Mouse (Mus musculus) midbrain, embryonic 15.5 days (tissue): Measurements from ENCODE around the gene Wnt4. TPM values are rescaled to one million over a fixed set of nuclear protein-coding genes. Genes with fewer than 3 reads are reported as not detected.
A peak's percentile ranks its signal among the peaks of the same experiment; 100 is the strongest.

ENCODE experiments used
- ATAC-seq: fragments of 200-750 bp; cut with Nextera tagmentation; replicated peaks from 2 replicates; pipeline ENCODE4 v1.8.0; 2017; ENCODE audit warnings: moderate TSS enrichment
- H3K27ac ChIP-seq: fragments of 300-500 bp; sonication (generic); 2 replicates; pipeline ENCODE4 v1.5.1; 2015; ENCODE audit warnings: mild to moderate bottlenecking, inconsistent platforms
- H3K27me3 ChIP-seq: fragments of 300-500 bp; sonication (generic); replicated peaks from 2 replicates; pipeline ENCODE4 v1.6.1; 2015; ENCODE audit warnings: inconsistent platforms
- H3K36me3 ChIP-seq: fragments of 300-500 bp; sonication (generic); replicated peaks from 2 replicates; pipeline ENCODE4 v1.6.1; 2015; ENCODE audit warnings: inconsistent platforms
- H3K4me1 ChIP-seq: fragments of 300-500 bp; sonication (generic); 2 replicates; pipeline ENCODE4 v1.6.1; 2015; ENCODE audit warnings: inconsistent platforms
- H3K4me2 ChIP-seq: fragments of 300-500 bp; sonication (generic); 2 replicates; pipeline ENCODE4 v1.6.1; 2015; ENCODE audit warnings: inconsistent platforms, mild to moderate bottlenecking, moderate library complexity
- H3K4me3 ChIP-seq: fragments of 300-500 bp; sonication (generic); 2 replicates; pipeline ENCODE4 v1.5.1; 2015; ENCODE audit warnings: mild to moderate bottlenecking, inconsistent platforms
- H3K9ac ChIP-seq: fragments of 300-500 bp; sonication (generic); 2 replicates; pipeline ENCODE4 v1.6.1; 2015; ENCODE audit warnings: mild to moderate bottlenecking, inconsistent platforms
- H3K9me3 ChIP-seq: fragments of 300-500 bp; sonication (generic); 2 replicates; pipeline ENCODE4 v1.6.1; 2016; ENCODE audit warnings: inconsistent platforms
- WGBS: fragments of 180-500 bp; shearing (Covaris S2); methylation state at CpG from one replicate; pipeline ENCODE4 v1.1.7; 2015; ENCODE audit warnings: mixed read lengths; 5-methylcytosine and 5-hydroxymethylcytosine counted together
- polyA plus RNA-seq: library from polyadenylated mRNA; unstranded; fragments of >200 nt; fragmentation: Nextera tagmentation; extraction: Ambion mirVana; gene quantifications from 2 replicates; pipeline ENCODE4 v1.2.1, GENCODE M21; 2015

Wnt4 gene
- polyA plus RNA-seq, 1 experiment from 2014 or later, result 3.4 TPM

GRCm38 (mm10) chr4:137261826-137262225 lies 15.5 kb upstream of the Wnt4 start:
- 83% methylated on average over 6 of the region's 6 CpGs for whole genome bisulfite sequencing
- H3K27ac ChIP-seq, result no peak overlapping the region
- no peaks in the 10 kb centered on the region for H3K36me3 ChIP-seq

GRCm38 (mm10) chr4:137264066-137264465 lies 13.2 kb upstream of the Wnt4 start:
- Histone ChIP-seq H3K27me3 (no peaks in the 10 kb centered on the region), H3K36me3 (no peaks in the 10 kb centered on the region)
- 78% methylated on average over 13 of the region's 13 CpGs for WGBS

More at GRCm38 (mm10) chr4:137261826-137262225, 15.5 kb upstream of the Wnt4 start:
- Histone ChIP-seq H3K4me1 (no peaks in the 10 kb centered on the region), H3K9ac (no peak overlapping the region), H3K4me2 (no peak overlapping the region), H3K27me3 (no peaks in the 10 kb centered on the region), H3K4me3 (no peak overlapping the region), H3K9me3 (no peaks in the 10 kb centered on the region)
- ATAC-seq, result no peak

DNA sequence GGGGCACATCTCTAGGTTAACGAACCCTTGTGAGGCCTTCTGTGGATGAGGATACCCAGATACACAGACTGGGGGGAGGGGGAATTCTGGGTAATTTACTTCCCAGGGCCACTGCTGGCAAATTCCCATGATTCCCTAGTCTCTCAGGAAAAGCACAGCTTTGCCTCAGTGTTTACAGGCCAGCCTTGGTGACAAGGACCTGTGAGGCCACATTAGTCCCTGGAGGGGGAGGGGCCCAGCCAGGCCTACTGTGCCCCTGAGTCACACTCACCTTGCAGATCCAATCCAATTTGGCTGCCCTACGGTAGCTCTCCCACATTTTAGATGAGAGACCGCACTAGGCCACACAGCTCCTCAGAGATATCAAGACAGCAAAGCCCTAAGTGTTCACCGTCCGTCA lies 12.2 kb upstream of the Wnt4 start:
- no peaks in the 10 kb centered on the region for H3K4me1 ChIP-seq
- WGBS, result 80% methylated on average over 5 of the region's 5 CpGs
- no peak for ATAC-seq
- no peak overlapping the region for H3K4me3 ChIP-seq
- no peak overlapping the region for H3K4me2 ChIP-seq
- no peaks in the 10 kb centered on the region for H3K9me3 ChIP-seq
- H3K36me3 ChIP-seq, result no peaks in the 10 kb centered on the region
- H3K27ac ChIP-seq, result no peak overlapping the region
- no peak overlapping the region for H3K9ac ChIP-seq
- no peaks in the 10 kb centered on the region for H3K27me3 ChIP-seq

More at GRCm38 (mm10) chr4:137264066-137264465, 13.2 kb upstream of the Wnt4 start:
- Histone ChIP-seq H3K9ac (no peak overlapping the region), H3K4me2 (no peak overlapping the region), H3K9me3 (no peaks in the 10 kb centered on the region), H3K4me3 (no peak overlapping the region), H3K4me1 (no peaks in the 10 kb centered on the region), H3K27ac (no peak overlapping the region)
- no peak for ATAC-seq

- WGBS, result 85% methylated on average over 8 of the region's 8 CpGs
- no peaks in the 10 kb centered on the region for H3K9me3 ChIP-seq
- no peak for ATAC-seq
- no peaks in the 10 kb centered on the region for H3K4me1 ChIP-seq
- H3K36me3 ChIP-seq, result no peaks in the 10 kb centered on the region
- H3K9ac ChIP-seq, result no peak overlapping the region
- H3K4me3 ChIP-seq, result no peak overlapping the region
- H3K4me2 ChIP-seq, result no peak overlapping the region
- H3K27ac ChIP-seq, result no peak overlapping the region
- 0 out of 2 replicates have a peak, but pooled peaks cover 2% of the 10 kb centered on the region for H3K27me3 ChIP-seq
Measured at GRCm38 (mm10) chr4:137268541-137268940, 8.7 kb upstream of the Wnt4 start.

GRCm38 (mm10) chr4:137271856-137272255 lies 5.4 kb upstream of the Wnt4 start:
- Histone ChIP-seq H3K9ac (no peak overlapping the region), H3K27ac (no peak overlapping the region), H3K9me3 (no peaks in the 10 kb centered on the region), H3K36me3 (no peaks in the 10 kb centered on the region), H3K4me3 (no peak overlapping the region), H3K4me2 (no peak overlapping the region), H3K27me3 (peaks cover 25% of the 10 kb centered on the region), H3K4me1 (peaks cover 3% of the 10 kb centered on the region)
- ATAC-seq, result no peak
- WGBS, result 81% methylated on average over 8 of the region's 8 CpGs

- Histone ChIP-seq H3K9me3 (no peaks in the 10 kb centered on the region), H3K36me3 (no peaks in the 10 kb centered on the region), H3K27ac (no peak overlapping the region), H3K9ac (no peak overlapping the region), H3K4me1 (peaks cover 24% of the 10 kb centered on the region), H3K4me3 (no peak overlapping the region), H3K27me3 (peaks cover 38% of the 10 kb centered on the region), H3K4me2 (no peak overlapping the region)
- WGBS, result 10% methylated on average over 6 of the region's 6 CpGs
- ATAC-seq, result no peak
Measured at GRCm38 (mm10) chr4:137274304-137274703, 3.0 kb upstream of the Wnt4 start.

DNA sequence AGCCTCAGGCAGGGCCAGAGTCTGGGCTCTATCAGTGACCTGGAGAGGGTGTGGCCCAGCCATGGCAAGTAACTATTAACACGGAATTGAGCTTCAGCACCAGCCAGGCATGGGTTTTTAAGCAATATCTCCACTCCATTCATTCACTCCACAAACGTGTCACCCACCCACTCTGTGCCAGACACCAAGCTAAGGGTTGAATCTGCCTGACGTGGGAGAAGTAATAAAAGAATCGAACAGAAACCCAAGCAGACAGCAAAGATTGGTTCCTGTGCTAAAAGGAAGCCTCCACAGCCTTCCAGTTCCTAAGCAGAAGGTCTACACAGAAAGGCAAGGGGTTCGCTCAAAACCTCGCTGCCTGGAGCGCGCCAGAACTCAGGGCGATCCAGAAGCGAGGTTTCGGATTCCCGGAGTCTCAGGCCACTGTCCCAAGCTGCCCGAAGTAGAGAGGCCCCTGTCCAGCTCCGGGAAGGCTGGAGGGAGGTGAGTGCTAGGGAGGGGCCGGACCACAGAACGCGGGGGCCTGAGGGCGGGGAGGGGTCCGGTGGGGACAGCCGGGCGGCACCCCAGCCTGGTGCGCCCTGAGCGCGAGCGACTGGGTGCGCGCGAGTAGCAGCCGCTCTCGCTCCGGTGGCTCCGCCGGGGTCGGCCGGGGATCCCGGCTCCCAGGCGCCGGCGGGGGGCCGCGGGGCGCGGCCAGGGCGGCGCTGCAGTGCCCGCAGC lies 685 bp upstream of the Wnt4 start:
- H3K36me3 ChIP-seq, result no peaks in the 10 kb centered on the region
- peak overlapping the region; percentile 89 for H3K4me2 ChIP-seq
- peaks cover 49% of the 10 kb centered on the region for H3K27me3 ChIP-seq
- H3K4me1 ChIP-seq, result peaks cover 28% of the 10 kb centered on the region
- H3K9ac ChIP-seq, result peak overlapping the region; percentile 51
- no peaks in the 10 kb centered on the region for H3K9me3 ChIP-seq
- peak overlapping the region; percentile 49 for H3K4me3 ChIP-seq
- ATAC-seq, result no peak
- H3K27ac ChIP-seq, result no peak overlapping the region
- WGBS, result 1% methylated on average over 41 of the region's 46 CpGs

GRCm38 (mm10) chr4:137277600-137278143 lies 383 bp downstream of the Wnt4 start:
- no peak overlapping the region for H3K27ac ChIP-seq
- under 1% methylated on average over 52 of the region's 71 CpGs for WGBS

DNA sequence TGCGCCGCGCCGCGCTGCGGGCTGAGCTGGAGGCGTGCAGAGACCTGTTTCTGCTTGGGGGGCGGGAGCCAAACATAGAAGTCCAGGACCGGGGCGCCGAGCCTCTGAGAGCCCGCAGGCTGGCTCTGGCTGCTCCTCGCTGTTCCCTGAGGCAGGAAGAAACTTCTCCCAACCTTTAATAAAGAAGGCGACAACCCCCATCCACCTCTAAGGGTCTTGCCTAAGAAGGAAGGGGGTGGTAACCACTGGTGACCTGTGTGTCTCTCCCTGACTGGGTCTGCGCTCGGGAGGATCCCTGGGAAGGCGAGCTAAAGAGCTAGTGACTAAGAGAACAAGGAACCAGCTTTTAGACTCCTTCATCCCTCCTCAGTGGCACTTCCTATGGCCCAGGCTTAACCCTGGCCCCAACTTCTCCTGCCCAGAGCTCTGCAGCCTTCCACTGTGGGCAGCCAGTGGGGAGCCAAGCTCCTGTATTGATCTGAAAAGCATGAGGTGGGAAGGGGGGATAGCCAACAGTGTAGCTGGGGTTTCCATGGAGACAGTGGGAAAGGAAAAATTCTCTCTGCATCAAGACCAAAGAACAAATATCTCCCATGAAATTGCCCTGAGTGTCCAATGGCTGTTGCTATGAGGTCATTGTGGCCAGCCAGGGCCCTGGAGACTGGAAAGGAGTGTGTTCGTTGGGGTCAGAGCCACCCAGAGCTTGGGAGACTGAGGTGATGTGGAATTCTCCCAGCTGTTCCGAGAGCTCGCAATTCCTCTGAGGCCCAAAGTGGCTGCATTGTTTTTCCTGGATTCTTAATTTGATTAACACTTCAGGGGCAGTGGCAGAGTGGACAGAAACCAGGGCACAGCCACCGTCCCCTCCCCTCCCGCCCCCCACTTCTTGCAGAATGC lies 1.1 kb downstream of the Wnt4 start:
- peaks cover 36% of the 10 kb centered on the region for H3K4me1 ChIP-seq
- H3K27ac ChIP-seq, result no peak overlapping the region
- 1% methylated on average over 20 of the region's 22 CpGs for WGBS
- no peaks in the 10 kb centered on the region for H3K36me3 ChIP-seq
- H3K27me3 ChIP-seq, result peaks cover 62% of the 10 kb centered on the region
- peak; percentile 71 for ATAC-seq
- H3K4me2 ChIP-seq, result peak overlapping the region; percentile 89
- peak overlapping the region; percentile 49 for H3K4me3 ChIP-seq
- H3K9me3 ChIP-seq, result no peaks in the 10 kb centered on the region
- H3K9ac ChIP-seq, result peak overlapping the region; percentile 51

More at GRCm38 (mm10) chr4:137277600-137278143, 383 bp downstream of the Wnt4 start:
- Histone ChIP-seq H3K4me1 (peaks cover 30% of the 10 kb centered on the region), H3K36me3 (no peaks in the 10 kb centered on the region), H3K4me2 (peak overlapping the region; percentile 89), H3K27me3 (peaks cover 56% of the 10 kb centered on the region), H3K4me3 (peak overlapping the region; percentile 49), H3K9me3 (no peaks in the 10 kb centered on the region), H3K9ac (peak overlapping the region; percentile 51)
- no peak for ATAC-seq

DNA sequence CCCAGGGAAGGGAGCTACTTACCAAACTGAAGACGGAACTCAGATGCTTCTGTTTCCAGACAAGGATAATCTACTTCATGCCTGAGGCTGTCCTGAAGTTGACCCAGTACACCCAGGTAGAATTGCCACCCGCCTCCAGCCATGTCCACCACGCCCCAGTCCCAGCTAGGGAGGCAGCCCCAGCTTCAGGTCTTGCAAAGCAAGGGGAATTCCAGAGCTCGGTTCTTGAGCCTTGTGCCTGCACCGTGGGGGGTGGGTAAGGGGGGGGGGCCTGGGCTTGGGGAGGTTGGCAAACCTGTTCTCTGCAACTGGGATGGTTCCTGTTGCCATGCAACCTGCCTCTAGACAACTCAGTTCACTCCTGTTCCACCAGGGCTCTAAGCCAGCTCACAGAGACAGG lies 2.1 kb downstream of the Wnt4 start:
- 16% methylated on average over 5 of the region's 5 CpGs for WGBS
- Histone ChIP-seq H3K4me1 (peaks cover 36% of the 10 kb centered on the region), H3K27me3 (peaks cover 62% of the 10 kb centered on the region), H3K9me3 (no peaks in the 10 kb centered on the region), H3K4me2 (peak overlapping the region; percentile 89; the same call in 1 of the 2 replicates), H3K36me3 (no peaks in the 10 kb centered on the region), H3K27ac (no peak overlapping the region), H3K4me3 (no peak overlapping the region), H3K9ac (no peak overlapping the region)
- ATAC-seq, result no peak

- Histone ChIP-seq H3K4me3 (no peak overlapping the region), H3K4me2 (no peak overlapping the region), H3K36me3 (no peaks in the 10 kb centered on the region), H3K9ac (no peak overlapping the region), H3K4me1 (peaks cover 36% of the 10 kb centered on the region), H3K9me3 (no peaks in the 10 kb centered on the region), H3K27ac (no peak overlapping the region), H3K27me3 (peaks cover 47% of the 10 kb centered on the region)
- WGBS, result 78% methylated on average over 3 of the region's 3 CpGs
- no peak for ATAC-seq
Measured at GRCm38 (mm10) chr4:137281273-137281672, 4.0 kb downstream of the Wnt4 start.

DNA sequence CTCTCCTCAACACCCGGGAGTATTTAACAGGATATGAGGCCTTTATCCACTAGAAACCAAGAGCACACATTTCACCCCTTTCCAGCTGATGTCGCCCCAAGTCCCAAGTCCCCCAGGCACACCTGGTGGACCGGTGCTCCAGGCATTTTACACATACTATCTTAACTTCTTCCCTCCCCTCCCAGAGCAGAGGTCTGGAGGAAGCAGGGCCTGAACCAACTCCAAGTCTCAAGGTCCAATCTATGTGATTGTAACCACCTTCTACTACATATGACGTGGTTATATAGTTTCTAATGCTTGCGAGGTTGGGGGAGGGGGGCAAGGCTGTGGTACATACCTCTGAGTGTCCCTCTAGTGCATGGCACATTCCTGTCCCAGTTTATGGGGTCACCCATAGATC lies 4.8 kb downstream of the Wnt4 start:
- WGBS, result 84% methylated on average over 5 of the region's 5 CpGs

More for the DNA sequence above, 4.8 kb downstream of the Wnt4 start:
- Histone ChIP-seq H3K9me3 (no peaks in the 10 kb centered on the region), H3K27me3 (peaks cover 41% of the 10 kb centered on the region), H3K27ac (no peak overlapping the region), H3K4me3 (no peak overlapping the region), H3K9ac (no peak overlapping the region), H3K36me3 (no peaks in the 10 kb centered on the region), H3K4me1 (peaks cover 31% of the 10 kb centered on the region), H3K4me2 (no peak overlapping the region)
- ATAC-seq, result no peak
